Mouse (Mus musculus): ENCODE data around the gene Hmox1.

Hmox1 gene

DNA sequence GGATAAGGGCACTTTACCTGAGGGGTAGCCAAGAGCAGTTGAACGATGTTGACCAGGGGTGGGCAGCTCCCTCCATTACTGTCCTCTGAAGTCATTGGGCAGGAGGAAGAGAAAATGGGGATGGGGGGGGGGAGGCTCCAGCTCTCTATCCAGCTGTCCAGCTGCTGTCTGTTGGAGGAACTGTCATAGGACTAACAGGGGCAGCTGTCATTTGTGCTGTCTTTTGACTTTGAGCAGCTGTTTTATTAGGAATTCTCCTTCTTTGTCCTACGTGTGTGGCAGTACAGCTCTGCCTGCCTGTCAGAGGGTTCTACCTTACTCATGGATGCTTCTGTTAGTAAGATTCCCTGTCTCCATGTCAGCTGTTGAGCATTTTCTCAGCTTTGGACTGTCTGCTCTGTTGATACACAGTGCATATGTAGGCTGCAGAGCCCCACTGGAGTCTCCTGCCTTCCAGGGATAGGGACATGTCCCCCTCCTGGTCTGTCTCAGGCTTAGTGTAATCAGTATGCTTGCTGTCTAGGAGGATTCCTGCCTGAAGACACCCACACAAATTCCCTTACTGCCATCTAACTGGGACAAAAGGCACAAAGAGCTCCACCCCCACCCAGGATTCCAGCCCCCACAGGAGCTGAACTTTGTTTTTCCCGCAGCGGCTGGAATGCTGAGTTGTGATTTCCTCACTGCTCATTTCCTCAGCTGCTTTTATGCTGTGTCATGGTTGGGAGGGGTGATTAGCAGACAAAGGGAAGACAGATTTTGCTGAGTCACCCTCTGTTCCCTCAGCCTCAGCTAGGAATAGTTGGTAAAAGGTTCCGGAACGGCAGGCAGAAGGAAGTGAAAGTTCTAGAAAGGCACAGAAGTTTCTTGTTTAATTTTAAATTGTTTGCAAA lies 4.2 kb upstream of the Hmox1 start:
- DNase-seq (ENCODE audit: low spot score in 2 of 2) = peak; percentile 31 to 72

DNA sequence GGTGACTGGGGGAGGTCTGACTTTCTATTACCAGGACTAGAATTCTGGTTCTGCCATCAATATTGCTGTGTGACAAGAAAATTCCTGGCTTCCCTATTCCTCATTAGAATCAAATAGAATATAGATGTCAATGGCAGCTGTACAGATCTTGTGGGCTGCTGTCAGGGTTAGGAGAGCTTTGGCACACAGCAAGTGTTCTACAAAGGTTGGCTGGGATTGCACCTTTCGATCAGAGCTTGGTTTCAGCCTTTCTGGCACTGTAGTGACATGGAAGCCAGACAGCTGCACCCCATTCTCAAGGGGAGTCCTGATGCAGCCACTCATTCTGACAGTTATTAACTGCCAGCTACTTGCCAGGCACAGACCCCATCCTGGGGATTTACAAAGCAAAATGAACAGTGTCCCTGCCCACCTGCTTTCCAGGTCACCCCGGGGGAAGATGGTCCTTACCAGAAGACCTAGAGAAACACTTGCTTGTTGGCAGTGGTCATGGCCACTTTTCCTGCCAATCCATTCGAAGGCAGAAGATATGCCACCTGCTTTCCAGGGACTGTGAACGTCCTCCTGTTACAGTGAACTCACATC lies 2.5 kb upstream of the Hmox1 start:
- DNase-seq (ENCODE audit: low spot score in 2 of 2) = no peak

DNA sequence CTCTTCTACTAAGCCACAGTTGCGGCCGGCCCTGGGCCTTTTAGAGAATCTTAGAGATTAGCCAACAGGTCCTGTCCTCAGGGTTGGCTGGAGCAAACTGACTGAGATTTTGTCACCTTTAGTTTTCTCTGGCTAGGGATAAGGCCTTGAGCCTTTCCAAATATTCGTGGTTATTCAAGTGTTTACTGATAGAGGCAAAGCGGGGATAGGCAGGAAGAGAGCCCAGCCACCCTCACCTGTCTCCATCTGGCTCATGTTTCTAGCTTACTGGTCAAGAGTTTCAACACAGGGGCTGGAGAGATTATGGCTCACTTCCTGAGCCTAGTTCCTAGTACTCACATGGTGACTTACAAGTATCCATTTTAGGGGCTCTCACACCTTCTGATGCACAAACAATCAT lies 9.5 kb downstream of the Hmox1 start:
- no peak for DNase-seq (ENCODE audit: low spot score in 2 of 2)

DNA sequence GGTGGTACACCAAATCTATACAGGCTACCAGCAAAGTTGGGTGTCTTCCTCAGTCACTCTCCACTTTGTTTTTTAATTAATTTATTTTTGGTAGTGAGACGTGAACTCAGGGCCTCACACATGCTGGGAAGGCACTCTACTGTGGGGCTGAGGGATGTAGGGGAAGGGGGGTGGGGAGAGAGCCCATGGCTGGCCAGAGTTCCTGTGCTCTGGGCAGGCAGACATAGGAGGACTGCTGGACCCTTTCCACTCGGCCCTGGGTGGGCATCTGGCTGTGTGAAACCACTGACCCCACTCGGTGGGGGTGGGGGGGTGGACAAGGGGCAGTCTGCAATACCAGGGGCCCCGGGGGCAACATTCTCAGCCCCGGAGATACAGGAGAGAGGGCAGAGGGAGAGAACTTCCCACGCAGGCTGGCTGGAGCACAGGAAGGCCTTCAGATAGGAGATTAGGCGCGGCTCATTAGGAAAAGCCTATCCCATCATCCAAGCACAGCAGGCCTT lies 10.0 kb downstream of the Hmox1 start:
- no peak for DNase-seq (ENCODE audit: low spot score in 2 of 2)

DNA sequence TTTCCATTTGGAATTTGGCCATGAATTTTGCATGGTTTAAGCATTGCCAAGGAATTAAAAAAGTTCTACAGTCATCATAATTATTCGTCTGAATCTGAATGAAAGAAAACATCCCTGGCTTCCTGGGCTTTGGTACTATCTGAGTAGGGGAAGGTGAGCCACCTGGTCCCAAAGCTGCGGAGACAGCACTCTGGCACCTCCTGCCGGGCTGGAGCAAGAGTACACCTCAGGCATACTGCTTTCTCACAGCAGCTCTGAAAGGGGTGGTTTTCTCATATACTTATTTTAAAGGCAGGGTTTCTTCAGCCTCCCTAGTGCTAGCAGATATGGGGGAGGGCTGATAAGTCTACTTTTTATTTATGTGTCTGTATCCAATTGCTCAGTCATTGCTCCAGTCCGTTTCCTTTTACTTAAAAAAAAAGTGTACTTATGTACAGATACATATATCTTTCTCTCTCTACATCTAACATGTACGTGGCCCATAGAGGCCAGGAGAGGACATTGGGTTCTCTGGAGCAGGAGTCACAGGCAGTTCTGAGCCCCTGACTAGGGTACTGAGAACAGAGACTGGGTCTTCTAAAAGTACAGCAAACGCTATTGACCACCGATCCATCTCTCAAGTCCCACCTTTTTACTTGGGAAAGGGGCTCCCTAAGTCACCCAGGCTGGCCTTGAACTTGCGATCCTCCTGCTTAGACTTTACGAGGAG lies 15.3 kb downstream of the Hmox1 start:
- peak; percentile 53 to 64 for DNase-seq (ENCODE audit: low spot score in 2 of 2)

DNA sequence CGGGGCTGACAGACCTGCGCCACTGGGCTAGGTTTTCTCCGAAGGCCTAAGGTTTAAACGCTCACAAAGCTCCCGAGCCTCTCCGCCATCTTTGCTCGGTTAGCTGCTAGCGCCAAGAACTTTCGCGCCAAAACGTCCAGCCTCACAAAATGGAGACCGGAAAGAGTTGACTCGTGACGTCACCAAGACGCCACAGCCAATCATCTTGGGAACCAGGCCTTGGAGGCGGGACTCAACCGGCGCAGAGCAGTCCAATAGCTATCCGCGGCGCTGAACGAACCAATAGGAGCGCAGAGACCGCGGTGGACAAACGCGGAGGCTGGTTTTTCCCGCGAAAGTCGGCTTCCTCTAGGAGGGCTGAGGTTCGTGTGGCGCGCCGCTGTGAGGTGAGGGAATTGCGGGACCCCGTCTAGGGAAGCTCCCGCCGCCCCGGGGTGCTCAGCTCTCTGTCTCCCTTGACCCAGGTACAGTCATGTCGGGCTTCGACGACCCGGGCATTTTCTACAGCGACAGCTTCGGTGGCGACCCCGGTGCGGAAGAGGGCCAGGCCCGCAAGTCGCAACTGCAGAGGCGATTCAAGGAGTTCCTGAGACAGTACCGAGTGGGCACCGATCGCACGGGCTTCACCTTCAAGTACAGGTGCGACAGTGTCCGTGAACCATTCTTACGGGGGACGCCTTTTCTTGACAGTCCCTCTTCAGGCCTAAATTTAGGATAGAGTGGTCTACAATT lies 16.0 kb downstream of the Hmox1 start, which contains the start of gene Mcm5:
Mcm5 (plus strand) TSS at position 334 of the 732 bp plus-strand sequence.
- peak; percentile 94 to 99 for DNase-seq (ENCODE audit: low spot score in 2 of 2)

DNA sequence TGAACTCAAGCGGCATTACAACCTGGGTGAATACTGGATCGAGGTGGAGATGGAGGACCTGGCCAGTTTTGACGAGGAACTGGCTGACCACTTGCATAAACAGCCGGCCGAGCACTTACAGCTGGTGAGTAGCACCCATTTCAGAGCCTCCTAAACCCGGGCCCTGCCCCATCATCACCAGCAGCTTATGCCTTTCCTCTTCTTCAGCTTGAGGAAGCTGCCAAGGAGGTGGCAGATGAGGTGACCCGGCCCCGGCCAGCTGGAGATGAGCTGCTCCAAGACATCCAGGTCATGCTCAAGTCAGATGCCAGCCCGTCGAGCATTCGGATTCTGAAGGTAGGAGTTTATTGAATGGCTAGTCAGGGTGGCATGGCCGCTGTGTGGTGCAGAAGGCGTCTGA lies 16.7 kb downstream of the Hmox1 start:
- DNase-seq (ENCODE audit: low spot score in 2 of 2) = no peak

DNA sequence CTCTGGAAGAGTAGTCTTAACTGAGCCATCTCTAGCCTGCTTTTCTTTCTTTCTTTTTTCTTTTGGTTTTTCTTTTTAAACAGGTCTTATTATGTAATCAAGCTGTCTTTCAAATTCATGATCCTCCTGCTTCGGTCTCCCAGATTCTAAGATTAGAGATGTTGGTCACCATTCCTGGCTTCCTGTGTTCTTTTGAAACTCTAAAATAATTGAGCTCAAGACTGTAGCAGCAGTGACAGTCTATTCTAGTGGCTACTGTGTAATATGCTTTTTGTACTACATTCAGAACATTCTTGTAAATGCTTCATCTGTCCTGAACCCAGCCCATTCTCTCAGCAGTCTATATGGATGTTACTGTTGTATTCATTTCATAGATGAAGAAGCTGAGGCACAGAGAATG lies 25.1 kb downstream of the Hmox1 start:
- DNase-seq (ENCODE audit: low spot score in 2 of 2) = no peak

DNA sequence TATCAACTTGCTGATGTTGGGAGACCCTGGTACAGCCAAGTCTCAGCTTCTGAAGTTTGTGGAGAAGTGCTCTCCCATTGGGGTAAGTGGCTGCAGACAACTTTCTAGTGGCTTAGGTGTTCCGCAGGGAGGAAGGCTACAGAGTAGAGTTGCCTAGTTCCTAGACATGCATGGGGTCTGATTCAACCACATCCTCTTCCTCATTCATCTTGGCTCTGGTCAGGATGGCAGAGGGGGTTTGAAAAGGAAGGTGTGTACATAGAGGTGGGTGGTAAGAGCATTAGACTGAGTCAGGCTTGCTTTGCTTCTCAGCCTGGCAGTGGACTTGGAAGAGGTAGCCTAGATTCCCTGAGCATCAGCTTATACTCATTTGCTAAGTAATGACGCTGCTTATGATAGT lies 25.9 kb downstream of the Hmox1 start:
- no peak for DNase-seq (ENCODE audit: low spot score in 2 of 2)

DNA sequence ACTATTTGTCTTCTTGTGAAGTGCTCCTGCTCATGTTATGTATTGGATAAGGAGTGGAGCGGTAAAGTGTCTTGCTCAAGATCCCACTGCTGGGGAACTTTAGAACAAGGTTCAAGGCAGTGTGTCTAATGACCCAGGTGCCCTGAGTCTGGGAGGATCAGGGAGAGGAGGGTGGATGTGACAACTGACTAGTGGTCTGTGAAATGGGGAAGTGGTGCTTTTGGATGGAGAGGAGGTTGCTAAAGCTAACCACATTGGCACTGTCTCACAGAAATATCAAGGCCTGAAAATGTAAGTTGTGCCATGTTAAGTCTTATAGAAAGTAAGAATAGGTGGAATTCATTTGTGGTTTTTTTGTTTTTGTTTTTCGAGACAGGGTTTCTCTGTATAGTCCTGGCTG lies 26.3 kb downstream of the Hmox1 start:
- DNase-seq (ENCODE audit: low spot score in 2 of 2) = no peak

DNA sequence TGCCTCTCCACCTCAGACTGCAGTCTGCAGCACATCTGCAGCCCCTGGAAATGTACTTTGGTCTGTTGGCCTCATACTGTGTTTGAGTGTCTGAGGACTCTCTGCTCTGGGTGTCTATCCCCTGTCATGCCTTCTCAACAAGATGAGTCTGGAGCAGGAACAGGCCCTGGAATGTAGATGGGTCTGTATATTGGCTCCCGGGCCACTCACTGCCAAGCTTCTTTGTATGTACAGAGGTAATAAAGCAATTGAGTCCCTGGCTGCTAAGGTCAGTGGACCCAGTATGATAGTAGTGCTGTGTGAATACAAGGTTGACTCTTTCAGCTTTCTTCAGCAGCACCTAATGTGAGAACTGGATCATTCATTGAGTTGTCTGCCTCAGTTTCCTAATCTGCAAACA lies 34.0 kb downstream of the Hmox1 start:
- DNase-seq (ENCODE audit: low spot score in 2 of 2) = no peak

DNA sequence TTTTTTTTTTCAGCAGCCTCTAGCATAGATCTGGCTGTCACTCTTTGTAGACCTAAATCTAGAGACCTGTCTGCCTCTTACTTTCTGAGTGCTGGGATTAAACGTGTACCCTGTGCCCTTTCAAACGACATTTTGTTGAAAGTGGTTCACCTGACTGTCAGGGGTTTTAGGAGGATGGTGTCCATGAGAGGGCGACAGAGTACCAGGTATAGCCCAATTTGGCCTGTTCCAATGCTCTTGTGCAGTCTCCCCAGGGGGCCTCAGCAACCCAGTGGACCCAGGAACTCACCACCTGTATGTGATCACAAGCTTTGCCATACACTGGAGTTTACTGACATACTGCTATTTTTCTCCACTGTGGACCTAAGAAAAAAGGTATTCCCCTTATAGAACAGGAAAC lies 39.1 kb downstream of the Hmox1 start:
- peak in 1 of 2 experiments; percentile 48 for DNase-seq (ENCODE audit: low spot score in 2 of 2)

DNA sequence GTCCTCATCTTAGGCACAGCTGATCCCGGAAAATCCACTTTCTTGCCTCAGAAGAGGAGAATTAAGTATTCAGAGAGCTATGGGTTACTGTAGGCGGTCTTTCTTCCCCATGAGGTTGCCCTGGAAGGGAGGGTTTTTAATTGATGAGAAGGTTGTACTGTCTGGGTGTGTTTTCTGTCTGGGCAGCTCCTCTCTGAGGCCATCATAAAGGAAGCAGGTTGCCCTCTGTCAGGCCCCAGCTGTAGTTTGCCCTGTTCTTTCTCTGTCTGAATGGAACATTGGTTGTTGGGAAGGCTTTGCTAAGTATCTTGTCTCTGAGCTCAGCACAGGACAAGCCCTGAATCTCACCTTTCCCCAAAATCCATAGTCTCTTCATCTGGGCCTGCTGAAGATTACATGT lies 40.0 kb downstream of the Hmox1 start:
- DNase-seq (ENCODE audit: low spot score in 2 of 2) = no peak

DNA sequence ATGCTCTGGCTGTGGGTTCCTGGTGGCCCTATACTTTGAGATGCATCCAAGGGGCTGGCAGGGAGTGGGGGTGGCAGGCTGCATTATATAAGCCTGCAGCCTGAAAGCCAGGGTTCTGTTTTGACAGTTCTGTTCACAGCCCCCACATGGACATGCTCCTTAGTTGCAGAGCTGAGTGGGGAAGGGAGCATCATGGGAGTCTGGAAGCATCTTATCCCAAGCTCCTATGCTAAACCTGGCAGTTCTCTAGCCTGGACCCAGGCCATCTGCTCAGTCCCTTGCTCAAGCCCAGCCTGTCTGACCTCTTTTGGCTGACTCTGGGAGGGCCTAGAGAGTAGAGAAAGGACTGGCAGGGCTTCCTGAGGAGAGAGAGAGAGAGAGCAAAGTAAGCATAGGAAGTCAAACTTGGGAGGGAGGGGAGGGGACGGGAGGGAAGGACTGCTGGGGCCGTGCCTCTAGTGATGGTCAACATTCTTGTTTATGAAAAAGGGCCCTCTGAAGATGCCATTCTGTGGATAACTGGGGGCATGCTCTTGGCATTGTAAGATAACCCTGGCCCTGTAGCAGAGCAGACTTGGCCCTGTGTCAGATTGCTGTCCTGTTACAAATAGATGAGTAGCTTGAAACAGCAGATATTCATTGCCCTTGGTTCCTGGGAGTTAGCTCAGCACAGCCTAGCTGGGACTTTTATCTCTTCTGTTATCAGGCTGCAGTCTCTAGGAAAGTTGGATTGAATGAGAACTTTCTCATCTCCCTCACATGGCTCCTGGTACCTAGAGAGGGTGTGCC lies 41.4 kb downstream of the Hmox1 start:
- DNase-seq (ENCODE audit: low spot score in 2 of 2) = peak in 1 of 2 experiments; percentile 25

DNA sequence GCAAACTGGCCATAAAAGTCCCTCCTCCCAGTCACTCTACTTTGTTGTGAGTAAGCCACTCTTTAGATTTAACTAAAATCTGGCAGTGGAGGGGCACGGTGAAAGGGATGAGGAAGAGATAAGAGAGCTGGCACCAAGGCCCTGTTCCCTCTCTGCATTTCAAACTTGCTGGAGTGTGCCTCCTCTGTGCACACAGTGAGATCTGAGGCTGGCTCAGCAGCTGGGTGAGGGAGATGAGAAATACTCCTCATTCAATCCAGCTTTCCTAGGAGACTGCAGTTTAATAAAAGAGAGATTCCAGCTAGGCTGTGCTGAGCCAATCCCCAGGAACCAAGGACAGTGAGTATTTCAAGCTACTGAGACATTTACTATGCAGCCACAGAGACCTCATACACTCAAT lies 42.3 kb downstream of the Hmox1 start:
- DNase-seq (ENCODE audit: low spot score in 2 of 2) = no peak

DNA sequence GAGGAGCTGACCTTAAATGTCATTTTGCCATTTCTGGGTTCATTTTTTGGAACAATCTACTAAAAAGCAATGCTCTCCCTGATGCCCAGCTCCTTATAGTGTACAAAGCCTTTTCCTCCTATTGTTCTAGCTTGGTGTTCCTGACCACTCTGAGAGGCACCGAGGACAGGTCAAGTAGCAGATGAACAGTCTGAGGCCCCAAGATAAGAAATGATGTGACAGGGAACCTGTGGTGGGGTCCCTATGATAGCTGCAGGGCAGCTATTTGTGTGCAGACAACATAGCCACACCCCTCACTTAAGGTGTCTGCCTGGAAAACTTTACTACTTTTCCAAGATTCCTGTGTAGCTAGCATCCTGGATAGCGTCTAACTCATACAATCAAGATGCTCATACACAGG lies 42.8 kb downstream of the Hmox1 start:
- DNase-seq (ENCODE audit: low spot score in 2 of 2) = no peak

DNA sequence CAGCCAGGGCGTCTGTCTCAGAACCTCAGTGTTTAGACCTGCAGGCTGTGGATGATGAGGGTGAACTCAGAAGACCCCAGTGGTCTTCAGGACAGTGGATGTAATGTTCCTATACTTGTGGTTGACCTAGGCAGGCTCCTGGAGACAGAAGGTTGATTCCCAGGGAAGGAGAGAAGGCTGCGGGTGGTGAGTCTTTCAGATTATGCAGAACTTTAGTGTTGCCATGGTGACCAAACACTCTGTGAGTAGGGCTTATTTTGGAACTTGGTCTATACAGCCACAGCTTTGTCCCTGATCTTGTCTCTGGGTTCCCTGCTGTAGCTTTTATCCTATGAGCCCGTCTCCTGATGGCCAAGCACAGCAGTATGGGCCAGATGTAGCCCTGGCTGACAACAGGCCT lies 44.1 kb downstream of the Hmox1 start:
- DNase-seq (ENCODE audit: low spot score in 2 of 2) = no peak
